Mouse (Mus musculus): Measurements from ENCODE around the gene Gsto2. TPM values are rescaled to one million over a fixed set of nuclear protein-coding genes. Genes with fewer than 3 reads are reported as not detected.

Gene Gsto2
- polyA plus RNA-seq, 2 experiments = 0.08 to 0.37 TPM

GRCm38 (mm10) chr19:47824026-47824425 is 41.3 kb upstream of the Gsto2 start:
- TF ChIP-seq CTCF (IDR thresholded peaks at IDR 0.05; ENCODE audit: low read depth) (no peak), EP300 (IDR thresholded peaks at IDR 0.05; ENCODE audit: low read depth) (no peak)
- 54% methylated on average over 5 of the region's 5 CpGs for WGBS (ENCODE audit: insufficient replicate concordance)
- no peaks in the 10 kb centered on the region for H3K4me1 ChIP-seq (replicated peaks; ENCODE audit: control insufficient read depth in 2 of 2, insufficient read depth in 2 of 2, low read length in 1 of 2)
- no peaks in the 10 kb centered on the region for H3K27me3 ChIP-seq (ENCODE audit: control insufficient read depth, insufficient read depth, low read length)
- H3K4me2 ChIP-seq (ENCODE audit: low read depth) = no peak overlapping the region
- DNase-seq (ENCODE audit: low read depth in 3 of 3, low spot score in 3 of 3) = no peak
- no peak overlapping the region for H3K4me3 ChIP-seq (ENCODE audit: insufficient read depth in 1 of 2, low read depth in 2 of 2, low read length in 2 of 2)
- no peaks in the 10 kb centered on the region for H3K9me3 ChIP-seq (ENCODE audit: control insufficient read depth, low read length)
- H3K36me3 ChIP-seq (replicated peaks; ENCODE audit: control insufficient read depth, insufficient read depth, low read depth) = no peaks in the 10 kb centered on the region
- no peak overlapping the region for H3K27ac ChIP-seq
- ATAC-seq (ENCODE audit: insufficient read depth) = no peak
- no peak overlapping the region for H3K9ac ChIP-seq (replicated peaks)

DNA sequence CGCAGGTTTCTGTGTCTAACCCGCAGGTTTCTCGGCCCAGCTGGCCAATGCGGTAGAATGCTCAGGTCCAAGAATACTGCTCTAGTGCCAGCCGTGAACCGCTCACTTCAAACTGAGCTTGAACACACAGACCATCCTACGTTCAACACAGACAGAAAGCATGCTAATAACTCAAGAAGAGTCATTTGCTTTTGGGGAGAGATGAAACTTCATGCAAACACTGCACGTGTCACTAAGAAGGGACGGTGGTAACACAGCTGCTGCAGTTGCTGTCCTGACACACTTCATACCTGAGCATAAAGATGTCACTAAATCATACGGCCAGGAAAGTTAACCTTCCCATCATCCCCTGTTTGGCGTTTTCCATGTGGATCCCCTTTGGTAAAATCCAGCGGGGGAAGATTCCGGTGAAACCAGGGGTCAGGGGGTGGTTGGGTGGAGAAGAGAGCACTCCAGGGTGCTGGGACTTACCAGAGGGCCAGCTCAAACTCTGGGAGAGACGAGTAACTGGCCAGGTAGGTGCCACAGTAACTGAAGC is 35.4 kb upstream of the Gsto2 start:
- ATAC-seq (ENCODE audit: insufficient read depth) (no peak), DNase-seq (ENCODE audit: low read depth in 3 of 3, low spot score in 3 of 3) (no peak)
- 66% methylated on average over 14 of the region's 14 CpGs for WGBS (ENCODE audit: insufficient replicate concordance)
- Histone ChIP-seq H3K9ac (replicated peaks) (no peak overlapping the region), H3K4me1 (replicated peaks; ENCODE audit: control insufficient read depth in 2 of 2, insufficient read depth in 2 of 2, low read length in 1 of 2) (peaks cover 0 to 2% of the 10 kb centered on the region in 2 experiments; a peak in 1 of 4 replicates), H3K9me3 (ENCODE audit: control insufficient read depth, low read length) (no peaks in the 10 kb centered on the region), H3K27me3 (ENCODE audit: control insufficient read depth, insufficient read depth, low read length) (no peaks in the 10 kb centered on the region), H3K27ac (no peak overlapping the region), H3K4me2 (ENCODE audit: low read depth) (no peak overlapping the region), H3K4me3 (ENCODE audit: insufficient read depth in 1 of 2, low read depth in 2 of 2, low read length in 2 of 2) (no peak overlapping the region), H3K36me3 (replicated peaks; ENCODE audit: control insufficient read depth, insufficient read depth, low read depth) (no peaks in the 10 kb centered on the region)
- TF ChIP-seq CTCF (IDR thresholded peaks at IDR 0.05; ENCODE audit: low read depth) (no peak), EP300 (IDR thresholded peaks at IDR 0.05; ENCODE audit: low read depth) (no peak)

- H3K27me3 ChIP-seq (ENCODE audit: control insufficient read depth, insufficient read depth, low read length) = no peaks in the 10 kb centered on the region; the same call in 1 of the 2 replicates
- no peak for TF ChIP-seq EP300 (IDR thresholded peaks at IDR 0.05; ENCODE audit: low read depth)
- no peak for TF ChIP-seq CTCF (IDR thresholded peaks at IDR 0.05; ENCODE audit: low read depth)
- ATAC-seq (ENCODE audit: insufficient read depth) (no peak), DNase-seq (ENCODE audit: low read depth in 3 of 3, low spot score in 3 of 3) (no peak)
- WGBS (ENCODE audit: insufficient replicate concordance) = 80% methylated on average over 8 of the region's 8 CpGs
- H3K4me3 ChIP-seq (ENCODE audit: insufficient read depth in 1 of 2, low read depth in 2 of 2, low read length in 2 of 2) = no peak overlapping the region
- peaks cover 0 to 4% of the 10 kb centered on the region in 2 experiments; a peak in 1 of 4 replicates for H3K4me1 ChIP-seq (replicated peaks; ENCODE audit: control insufficient read depth in 2 of 2, insufficient read depth in 2 of 2, low read length in 1 of 2)
- H3K9me3 ChIP-seq (ENCODE audit: control insufficient read depth, low read length) = no peaks in the 10 kb centered on the region
- no peak overlapping the region for H3K27ac ChIP-seq
- H3K9ac ChIP-seq (replicated peaks) = no peak overlapping the region
- no peaks in the 10 kb centered on the region for H3K36me3 ChIP-seq (replicated peaks; ENCODE audit: control insufficient read depth, insufficient read depth, low read depth)
- no peak overlapping the region for H3K4me2 ChIP-seq (ENCODE audit: low read depth)
Measured at GRCm38 (mm10) chr19:47831111-47831510, 34.2 kb upstream of the Gsto2 start.

DNA sequence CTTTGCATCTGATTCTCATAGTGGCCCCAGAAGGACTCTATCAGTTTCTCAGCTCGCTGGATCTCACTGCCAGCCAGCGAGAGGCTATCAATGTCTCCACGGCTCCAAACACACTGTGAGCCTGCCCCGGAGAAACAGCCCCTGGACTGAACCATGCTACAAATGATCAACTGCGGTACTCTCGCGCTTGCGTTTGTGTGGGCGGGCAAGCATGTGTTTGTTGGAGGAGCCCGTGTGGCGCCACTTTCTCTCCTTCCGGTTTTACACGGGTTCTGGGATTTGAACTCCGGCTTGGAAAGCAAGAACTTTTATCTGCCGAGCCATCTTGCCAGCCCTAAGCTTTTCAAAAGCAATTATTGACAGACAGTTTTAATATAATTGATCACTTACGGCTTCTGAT is 33.0 kb upstream of the Gsto2 start:
- H3K4me3 ChIP-seq (ENCODE audit: insufficient read depth in 1 of 2, low read depth in 2 of 2, low read length in 2 of 2) = no peak overlapping the region
- DNase-seq (ENCODE audit: low read depth in 3 of 3, low spot score in 3 of 3) (no peak), ATAC-seq (ENCODE audit: insufficient read depth) (no peak)
- no peak overlapping the region for H3K27ac ChIP-seq
- whole genome bisulfite sequencing (ENCODE audit: insufficient replicate concordance) = 67% methylated on average over 16 of the region's 16 CpGs
- H3K4me2 ChIP-seq (ENCODE audit: low read depth) = no peak overlapping the region
- TF ChIP-seq CTCF (IDR thresholded peaks at IDR 0.05; ENCODE audit: low read depth) (no peak), EP300 (IDR thresholded peaks at IDR 0.05; ENCODE audit: low read depth) (no peak)
- H3K9ac ChIP-seq (replicated peaks) = no peak overlapping the region
- H3K9me3 ChIP-seq (ENCODE audit: control insufficient read depth, low read length) = no peaks in the 10 kb centered on the region
- H3K27me3 ChIP-seq (ENCODE audit: control insufficient read depth, insufficient read depth, low read length) = peaks cover 7% of the 10 kb centered on the region
- H3K4me1 ChIP-seq (replicated peaks; ENCODE audit: control insufficient read depth in 2 of 2, insufficient read depth in 2 of 2, low read length in 1 of 2) = peaks cover 0 to 4% of the 10 kb centered on the region in 2 experiments; a peak in 1 of 4 replicates
- H3K36me3 ChIP-seq (replicated peaks; ENCODE audit: control insufficient read depth, insufficient read depth, low read depth) = no peaks in the 10 kb centered on the region

DNA sequence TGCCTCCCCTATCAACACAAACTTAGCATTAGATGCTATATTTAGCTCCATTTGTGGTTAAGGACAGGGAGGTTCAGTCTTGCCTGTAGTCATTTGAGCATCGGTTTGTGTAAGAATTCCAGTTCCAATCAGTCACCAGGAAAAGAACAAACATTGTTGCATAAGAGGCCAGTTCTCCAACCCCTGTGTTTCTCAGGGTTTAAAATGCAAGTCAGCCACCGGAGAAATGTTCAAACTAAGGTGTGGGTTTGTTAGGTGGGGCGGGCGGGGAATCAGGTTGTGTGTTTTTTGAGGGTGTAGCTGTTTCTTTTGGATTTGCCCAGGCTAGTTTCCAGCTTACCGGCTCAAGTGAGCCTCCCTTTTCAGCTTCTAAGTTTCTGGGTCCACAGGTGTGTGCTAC is 30.7 kb upstream of the Gsto2 start:
- 65% methylated on average over 5 of the region's 5 CpGs for WGBS (ENCODE audit: insufficient replicate concordance)
- no peak for DNase-seq (ENCODE audit: low read depth in 3 of 3, low spot score in 3 of 3)

More for the DNA sequence above, 30.7 kb upstream of the Gsto2 start:
- H3K9ac ChIP-seq (replicated peaks) = no peak overlapping the region
- no peak overlapping the region for H3K27ac ChIP-seq
- no peak for ATAC-seq (ENCODE audit: insufficient read depth)
- H3K4me3 ChIP-seq (ENCODE audit: insufficient read depth in 1 of 2, low read depth in 2 of 2, low read length in 2 of 2) = no peak overlapping the region
- TF ChIP-seq EP300 (IDR thresholded peaks at IDR 0.05; ENCODE audit: low read depth) (no peak), CTCF (IDR thresholded peaks at IDR 0.05; ENCODE audit: low read depth) (no peak)
- H3K36me3 ChIP-seq (replicated peaks; ENCODE audit: control insufficient read depth, insufficient read depth, low read depth) = no peaks in the 10 kb centered on the region
- no peak overlapping the region for H3K4me2 ChIP-seq (ENCODE audit: low read depth)
- peaks cover 0 to 7% of the 10 kb centered on the region in 2 experiments; a peak in 2 of 4 replicates for H3K4me1 ChIP-seq (replicated peaks; ENCODE audit: control insufficient read depth in 2 of 2, insufficient read depth in 2 of 2, low read length in 1 of 2)
- H3K27me3 ChIP-seq (ENCODE audit: control insufficient read depth, insufficient read depth, low read length) = peaks cover 11% of the 10 kb centered on the region
- H3K9me3 ChIP-seq (ENCODE audit: control insufficient read depth, low read length) = no peaks in the 10 kb centered on the region
